Mouse (Mus musculus): ENCODE results near the gene Zfp367. TPM values are rescaled to one million over a fixed set of nuclear protein-coding genes. Genes with fewer than 3 reads are reported as not detected.

Gene Zfp367
- total RNA-seq, 2 experiments from 2014 or later = 7.7 to 9.5 TPM

- DNase-seq (ENCODE audit: low spot score in 2 of 2) = no peak
These were observed 60.9 kb downstream of the Zfp367 start for GRCm38 (mm10) chr13:64092141-64092540.

DNA sequence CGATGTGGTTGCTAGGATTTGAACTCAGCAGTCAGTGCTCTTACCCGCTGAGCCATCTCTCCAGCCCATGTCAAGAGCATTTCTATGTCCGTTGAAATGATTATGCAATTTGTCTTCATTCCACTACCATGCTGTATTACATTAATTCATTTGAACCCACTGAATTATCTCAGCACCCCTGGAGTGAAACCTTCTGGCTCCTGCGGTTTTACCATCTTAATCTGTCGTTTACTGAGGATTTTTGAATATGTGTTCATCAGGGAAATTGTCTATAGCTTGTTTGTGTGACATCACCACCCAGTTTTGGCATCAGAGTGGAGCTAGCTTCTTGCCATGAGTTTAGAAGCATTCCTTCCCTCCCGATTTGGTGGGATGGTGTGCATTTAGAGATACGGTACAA lies 62.0 kb downstream of the Zfp367 start:
- no peak for DNase-seq (ENCODE audit: low spot score in 2 of 2)

DNA sequence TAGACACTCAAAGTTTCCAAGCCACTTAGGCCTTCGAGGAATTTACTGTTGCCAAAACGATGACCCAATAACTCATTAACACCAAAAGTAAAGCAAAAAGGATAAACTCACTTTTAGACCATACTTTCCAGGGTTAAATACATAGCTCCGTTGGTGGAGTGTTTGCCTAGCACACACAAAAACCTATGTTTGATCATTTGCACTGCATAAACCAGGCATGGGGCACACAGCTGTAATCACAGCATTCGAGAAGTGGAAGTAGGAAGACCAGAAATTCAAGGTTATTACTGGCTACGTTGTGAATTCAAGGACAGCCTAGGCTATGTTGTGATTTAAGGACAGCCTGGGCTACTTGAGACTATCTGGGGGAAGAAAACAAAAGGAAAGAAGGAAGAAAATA lies 62.7 kb downstream of the Zfp367 start:
- DNase-seq (ENCODE audit: low spot score in 2 of 2) = no peak

DNA sequence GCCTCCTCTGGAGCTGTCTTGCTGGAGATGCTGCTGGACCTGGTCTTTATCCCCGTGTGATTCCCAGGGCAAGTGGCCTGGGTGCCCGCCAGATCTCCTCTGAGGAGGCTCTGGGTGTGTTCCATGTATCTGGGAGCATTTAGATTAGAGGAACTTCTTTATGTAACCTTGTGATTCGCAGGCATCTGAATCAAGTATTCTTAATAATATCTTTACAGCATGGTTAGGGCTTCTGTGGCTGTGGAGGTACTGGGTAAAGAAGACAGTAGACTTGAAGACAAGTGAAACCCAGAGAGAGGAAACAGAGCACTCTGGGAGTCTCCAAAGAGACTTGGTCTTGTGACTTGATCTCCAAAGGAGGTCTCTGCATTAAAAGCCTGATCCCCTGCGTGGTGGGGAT lies 63.9 kb downstream of the Zfp367 start, which contains the start of gene Hsd17b3:
Gene Hsd17b3 (minus strand): TSS at position 101 of the 400 bp plus-strand sequence.
- no peak for DNase-seq (ENCODE audit: low spot score in 2 of 2)

DNA sequence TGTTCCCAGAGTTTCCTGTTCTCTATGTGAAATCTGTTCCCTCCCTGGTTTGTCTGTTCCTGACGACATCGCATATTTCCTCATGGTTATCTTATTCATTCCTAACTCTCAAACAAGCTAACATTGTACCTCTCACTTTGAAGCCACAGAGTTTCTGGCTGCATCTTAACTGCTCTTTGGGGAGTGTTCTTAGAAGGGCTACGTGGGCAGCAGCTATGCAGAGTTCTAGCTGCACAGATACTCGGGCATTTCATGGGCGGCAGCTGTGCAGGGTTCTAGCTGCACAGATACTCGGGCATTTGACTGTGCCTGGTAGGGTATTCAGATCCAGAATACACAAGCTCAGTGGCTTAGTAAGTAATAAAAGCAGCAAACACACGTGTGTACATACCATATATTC lies 64.9 kb downstream of the Zfp367 start:
- DNase-seq (ENCODE audit: low spot score in 2 of 2) = no peak

DNA sequence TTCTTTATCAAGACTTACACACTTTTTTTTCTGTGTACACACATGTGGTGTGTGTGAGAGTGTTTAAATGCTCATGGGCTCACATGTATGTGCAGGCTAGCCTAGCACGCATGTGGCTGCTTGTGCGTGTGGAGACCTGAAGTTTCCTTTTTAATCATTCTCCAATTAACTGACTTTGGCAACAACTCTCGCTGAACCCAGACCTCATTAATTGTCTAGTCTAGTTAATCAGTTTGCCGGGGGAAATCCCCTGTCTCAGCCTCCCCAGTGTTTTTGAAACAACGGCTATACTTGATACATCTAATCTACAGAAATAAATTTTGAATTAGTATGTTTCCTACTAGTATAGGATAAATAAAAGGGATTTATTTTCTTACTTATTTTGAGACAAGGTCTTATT lies 67.0 kb downstream of the Zfp367 start:
- DNase-seq (ENCODE audit: low spot score in 2 of 2) = no peak

GRCm38 (mm10) chr13:64083331-64083730 lies 69.7 kb downstream of the Zfp367 start:
- DNase-seq (ENCODE audit: low spot score in 2 of 2) = no peak

Other genes starting within 250 kb of the Zfp367 start
- not detected for gene Hsd17b3, start 64.0 kb downstream of the Zfp367 start, total RNA-seq (2021)
- gene Slc35d2, start 23.8 kb downstream of the Zfp367 start, total RNA-seq (2021) = 1 to 10 TPM in 1 of 2 experiments, under 1 TPM in 1; 0.62 to 1.6 TPM
- gene Habp4, start 8.6 kb upstream of the Zfp367 start, total RNA-seq (2021) = 100 to 1,000 TPM; 120 to 121 TPM
- gene Cdc14b, start 122.1 kb upstream of the Zfp367 start, total RNA-seq (2021) = 1 to 10 TPM; 2.6 to 3.2 TPM
- 10 to 100 TPM in 1 of 2 experiments, 1 to 10 TPM in 1; 8.5 to 11.7 TPM for gene Aaed1, start 159.5 kb upstream of the Zfp367 start, total RNA-seq (2021)
- 100 to 1,000 TPM; 169 to 194 TPM for gene Ctsl, start 217.7 kb upstream of the Zfp367 start, total RNA-seq (2021)